Mouse (Mus musculus): ENCODE data around the gene Pax5. TPM values are rescaled to one million over a fixed set of nuclear protein-coding genes. Genes with fewer than 3 reads are reported as not detected.

Pax5 gene
- total RNA-seq, 1 experiment from 2014 or later, result 199 TPM

DNA sequence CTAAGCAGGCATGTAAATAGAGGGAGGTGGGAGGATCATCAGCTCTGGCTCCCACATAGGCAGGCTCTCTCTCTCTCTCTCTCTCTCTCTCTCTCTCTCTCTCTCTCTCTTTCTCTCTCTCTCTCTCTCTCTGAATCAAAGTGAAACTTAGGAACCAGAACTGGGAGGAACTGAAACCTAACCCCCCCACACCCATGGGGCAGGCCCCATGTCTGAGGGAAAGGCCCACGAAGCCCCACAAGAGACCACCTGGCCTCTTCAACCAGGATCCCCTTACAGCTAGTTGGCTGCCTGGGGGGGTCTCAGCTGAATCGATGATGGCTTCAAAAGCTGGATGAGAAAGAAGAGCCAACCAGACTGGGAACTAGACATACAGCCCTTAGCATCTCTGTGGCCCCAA lies 39.3 kb downstream of the Pax5 start:
- ATAC-seq (ENCODE audit: extremely low read depth, insufficient number of reproducible peaks, low FRiP score, poor library complexity, severe bottlenecking), result peak; percentile 37

- no peak for ATAC-seq (ENCODE audit: extremely low read depth, insufficient number of reproducible peaks, low FRiP score, poor library complexity, severe bottlenecking)
Measured at GRCm38 (mm10) chr4:44670380-44670779, 39.9 kb downstream of the Pax5 start.

GRCm38 (mm10) chr4:44669485-44670181 lies 40.7 kb downstream of the Pax5 start:
- ATAC-seq (ENCODE audit: extremely low read depth, insufficient number of reproducible peaks, low FRiP score, poor library complexity, severe bottlenecking), result no peak

GRCm38 (mm10) chr4:44668574-44668973 lies 41.7 kb downstream of the Pax5 start:
- no peak for ATAC-seq (ENCODE audit: extremely low read depth, insufficient number of reproducible peaks, low FRiP score, poor library complexity, severe bottlenecking)

GRCm38 (mm10) chr4:44668172-44668571 lies 42.1 kb downstream of the Pax5 start:
- ATAC-seq (ENCODE audit: extremely low read depth, insufficient number of reproducible peaks, low FRiP score, poor library complexity, severe bottlenecking), result no peak

DNA sequence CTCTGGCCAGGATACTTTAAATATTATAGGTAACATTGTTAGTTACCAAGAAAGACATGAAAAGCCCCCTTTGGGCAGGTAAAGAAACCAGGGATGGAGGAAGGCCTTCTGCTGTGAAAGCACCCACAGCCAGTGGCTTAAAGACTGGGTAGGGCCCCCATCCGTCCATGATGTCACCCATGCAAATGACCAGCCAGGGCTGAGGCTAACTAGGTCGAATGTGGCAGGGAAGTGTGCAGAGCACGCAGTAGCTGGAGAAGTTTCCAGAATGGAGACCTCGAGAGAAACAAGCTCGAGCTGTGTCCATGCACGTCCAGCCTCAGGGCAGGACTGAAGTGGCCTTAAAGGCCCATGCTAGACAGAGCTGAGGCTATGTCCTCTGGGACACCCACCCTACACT lies 42.9 kb downstream of the Pax5 start:
- peak; percentile 63 for ATAC-seq (ENCODE audit: extremely low read depth, insufficient number of reproducible peaks, low FRiP score, poor library complexity, severe bottlenecking)

DNA sequence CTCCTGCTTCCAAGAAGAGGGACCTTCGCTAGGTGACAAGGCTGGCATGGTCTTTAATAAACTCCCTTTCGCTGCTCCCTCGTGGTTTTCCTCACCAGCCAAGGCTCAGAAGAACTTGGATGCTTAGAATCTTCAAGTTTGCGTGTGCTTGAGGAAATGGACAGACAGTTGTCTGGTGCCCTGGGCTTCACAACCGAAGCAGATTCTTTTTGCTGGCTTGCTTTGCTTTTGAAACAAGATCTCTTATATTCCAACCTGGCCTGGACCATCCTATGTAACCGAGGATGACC lies 45.6 kb downstream of the Pax5 start:
- ATAC-seq (ENCODE audit: extremely low read depth, insufficient number of reproducible peaks, low FRiP score, poor library complexity, severe bottlenecking), result no peak

- no peak for ATAC-seq (ENCODE audit: extremely low read depth, insufficient number of reproducible peaks, low FRiP score, poor library complexity, severe bottlenecking)
Measured at GRCm38 (mm10) chr4:44664004-44664766, 46.1 kb downstream of the Pax5 start.

DNA sequence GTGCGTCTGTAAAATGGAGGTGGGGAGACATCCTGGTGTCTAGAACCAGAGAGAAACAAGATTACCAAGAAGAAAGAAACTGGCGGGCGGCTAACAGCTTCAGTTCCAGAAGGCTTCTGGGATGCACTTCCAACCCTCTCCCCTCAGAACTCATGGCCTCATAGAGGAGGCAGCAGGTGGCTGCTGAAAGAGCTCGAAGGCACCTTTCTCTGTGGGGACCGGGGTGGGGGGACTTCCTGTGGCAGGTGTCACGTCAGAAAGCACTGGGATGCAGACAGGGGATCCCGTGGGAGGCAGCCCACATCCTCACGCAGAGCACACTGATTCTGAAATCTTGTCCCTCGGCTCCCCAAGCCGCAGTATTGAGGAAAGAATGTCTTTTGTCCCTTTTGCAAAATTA lies 46.8 kb downstream of the Pax5 start:
- ATAC-seq (ENCODE audit: extremely low read depth, insufficient number of reproducible peaks, low FRiP score, poor library complexity, severe bottlenecking), result no peak

DNA sequence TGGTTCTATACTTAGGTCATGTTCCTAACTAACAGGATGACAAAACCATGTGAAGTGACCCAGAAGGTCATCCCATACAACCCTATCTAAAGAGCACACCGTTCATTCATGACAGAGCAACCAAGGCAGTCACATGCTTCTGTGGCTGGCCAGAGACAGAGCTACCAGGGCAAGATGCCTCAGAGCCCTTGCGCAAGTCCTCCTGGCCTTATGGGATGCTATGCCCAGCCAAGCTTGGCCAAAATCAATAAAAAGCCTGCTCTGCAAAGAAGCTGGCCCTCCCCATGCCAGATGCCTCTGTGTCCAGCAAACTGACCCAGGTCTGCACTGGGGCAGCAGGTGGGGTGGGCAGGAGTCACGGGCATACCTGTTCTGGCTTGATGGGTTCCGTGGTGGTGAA lies 65.1 kb downstream of the Pax5 start:
- no peak for ATAC-seq (ENCODE audit: extremely low read depth, insufficient number of reproducible peaks, low FRiP score, poor library complexity, severe bottlenecking)

- ATAC-seq (ENCODE audit: extremely low read depth, insufficient number of reproducible peaks, low FRiP score, poor library complexity, severe bottlenecking), result no peak
Measured at GRCm38 (mm10) chr4:44641831-44642587, 68.3 kb downstream of the Pax5 start.

DNA sequence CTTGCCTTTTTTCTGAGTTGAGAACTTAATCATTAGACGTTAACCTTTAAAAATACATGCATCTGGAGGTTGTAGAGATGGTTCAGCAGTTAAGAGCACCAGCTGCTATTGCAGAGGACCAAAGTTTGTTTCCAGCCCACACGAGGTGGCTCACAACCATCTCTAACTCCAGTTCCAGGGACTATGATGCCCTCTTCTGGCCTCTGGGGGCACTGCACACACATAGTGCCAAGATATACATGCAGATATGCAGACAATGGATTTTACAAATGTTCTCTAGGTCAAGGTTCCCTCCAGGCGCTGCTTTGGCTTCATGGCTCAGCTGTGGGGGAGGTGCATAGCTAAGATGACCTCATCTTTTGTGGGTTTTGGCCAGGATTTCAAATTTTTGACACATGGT lies 74.7 kb downstream of the Pax5 start:
- ATAC-seq (ENCODE audit: extremely low read depth, insufficient number of reproducible peaks, low FRiP score, poor library complexity, severe bottlenecking), result no peak

GRCm38 (mm10) chr4:44633694-44634524 lies 76.4 kb downstream of the Pax5 start:
- ATAC-seq (ENCODE audit: extremely low read depth, insufficient number of reproducible peaks, low FRiP score, poor library complexity, severe bottlenecking), result no peak

GRCm38 (mm10) chr4:44630059-44630458 lies 80.2 kb downstream of the Pax5 start:
- no peak for ATAC-seq (ENCODE audit: extremely low read depth, insufficient number of reproducible peaks, low FRiP score, poor library complexity, severe bottlenecking)

DNA sequence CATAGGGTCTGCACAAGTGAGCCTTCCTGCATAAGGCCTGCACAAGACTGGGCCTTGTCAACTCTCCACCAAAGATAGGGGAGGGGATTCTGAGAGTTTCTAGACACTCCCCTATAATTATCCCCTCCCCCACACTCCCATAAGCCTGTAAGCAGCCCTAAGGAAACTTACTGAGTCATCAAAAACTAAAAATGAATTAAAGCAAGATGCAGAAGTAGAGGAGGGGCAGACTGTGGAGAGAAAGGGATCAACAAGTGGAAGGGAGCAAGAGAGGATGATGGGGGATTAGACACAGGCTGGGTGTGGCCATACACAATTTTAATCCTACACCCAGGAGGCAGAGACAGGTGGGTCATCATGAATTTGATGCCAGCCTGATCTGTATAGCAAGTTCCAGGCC lies 82.4 kb downstream of the Pax5 start:
- no peak for ATAC-seq (ENCODE audit: extremely low read depth, insufficient number of reproducible peaks, low FRiP score, poor library complexity, severe bottlenecking)

GRCm38 (mm10) chr4:44625108-44625424 lies 85.2 kb downstream of the Pax5 start:
- ATAC-seq (ENCODE audit: extremely low read depth, insufficient number of reproducible peaks, low FRiP score, poor library complexity, severe bottlenecking), result no peak

GRCm38 (mm10) chr4:44624232-44625107 lies 85.8 kb downstream of the Pax5 start:
- no peak for ATAC-seq (ENCODE audit: extremely low read depth, insufficient number of reproducible peaks, low FRiP score, poor library complexity, severe bottlenecking)

- ATAC-seq (ENCODE audit: extremely low read depth, insufficient number of reproducible peaks, low FRiP score, poor library complexity, severe bottlenecking), result no peak
Measured at GRCm38 (mm10) chr4:44623435-44623727, 86.9 kb downstream of the Pax5 start.

Measured in neutrophil, adult 5-6 weeks (primary cell).